Mouse (Mus musculus) layer of hippocampus, postnatal 36 days (tissue): ENCODE measurements around the gene Scn4b. TPM values are rescaled to one million over a fixed set of nuclear protein-coding genes. Genes with fewer than 3 reads are reported as not detected.

Experiments
- DNase-seq, 2 experiments: peaks; one replicate each; pipeline ENCODE4 v3.0.0; 2022
- total RNA-seq, 2 experiments: library from RNA; stranded (reverse); gene quantifications; 2 replicates each; pipeline ENCODE4 v1.2.3; 2021

Gene Scn4b
- total RNA-seq: 10 to 100 TPM; 11.1 to 14.2 TPM

DNA sequence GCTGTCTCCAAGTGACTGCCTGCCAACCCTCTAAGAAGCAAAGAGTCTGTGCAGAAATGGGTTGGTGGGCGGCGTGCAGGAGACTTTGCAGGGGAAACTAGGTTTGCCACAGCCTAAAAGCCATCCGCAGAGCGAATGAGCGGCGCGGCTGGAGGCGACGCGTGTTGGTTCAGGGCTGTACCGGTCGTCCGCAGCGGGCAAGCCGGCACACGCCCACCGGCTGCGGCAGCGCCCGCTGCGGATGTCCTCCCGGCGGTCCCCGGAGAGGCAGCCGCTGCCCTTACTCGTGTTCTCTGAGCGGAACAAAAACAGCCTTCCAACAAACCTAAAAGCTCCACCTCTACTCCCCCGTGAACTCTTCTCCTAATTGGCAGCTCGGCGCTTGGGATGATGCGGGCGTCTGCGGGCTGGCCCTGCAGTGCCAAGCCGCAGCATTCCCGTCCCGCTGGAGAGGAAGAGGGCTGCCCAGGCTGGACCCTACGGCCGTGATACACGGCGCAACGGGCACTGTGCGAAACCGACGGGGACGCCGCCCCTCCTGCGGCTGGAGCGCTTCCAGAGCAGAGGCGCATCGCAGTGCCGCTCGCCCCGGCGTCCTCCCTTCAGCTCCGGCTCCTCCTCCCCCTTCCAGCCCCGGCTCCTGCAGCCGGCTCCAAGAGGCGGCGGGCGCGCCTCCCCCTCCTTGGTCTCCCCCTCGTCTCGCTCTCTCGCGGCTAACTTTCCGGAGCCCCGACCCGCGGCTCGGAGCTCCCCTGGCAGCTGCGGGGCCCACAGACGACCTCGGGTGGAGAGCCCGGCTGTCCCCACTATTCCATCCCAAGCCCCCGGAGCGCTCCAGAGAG is at the start of gene Scn4b:
Gene Scn4b (plus strand): TSS at position 205 of the 842 bp plus-strand sequence.
- peak in 1 of 2 experiments; percentile 40 for DNase-seq

- no peak for DNase-seq
These were observed 47.4 kb upstream of the Scn4b start for GRCm38 (mm10) chr9:45090811-45091210.

DNA sequence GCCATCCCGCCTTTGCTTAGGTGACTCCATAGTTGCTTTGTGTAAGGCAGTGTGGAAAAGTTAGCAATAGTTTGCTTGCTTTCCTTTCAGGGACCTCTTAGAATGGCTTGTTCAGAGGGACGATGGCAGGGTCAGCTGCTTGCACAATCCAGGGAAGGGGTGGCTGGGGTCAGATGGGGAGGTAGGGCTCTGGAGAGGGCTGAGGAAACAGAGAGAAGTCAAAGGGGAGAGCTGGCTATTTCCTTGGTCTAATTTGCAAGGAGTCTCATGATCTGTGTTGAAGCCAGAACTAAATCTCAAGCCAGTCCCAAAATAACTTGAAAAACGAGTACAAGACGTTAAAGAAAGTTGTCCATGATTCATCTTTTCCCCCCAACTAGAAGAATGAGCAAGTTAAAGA is 45.6 kb upstream of the Scn4b start:
- DNase-seq: no peak

DNA sequence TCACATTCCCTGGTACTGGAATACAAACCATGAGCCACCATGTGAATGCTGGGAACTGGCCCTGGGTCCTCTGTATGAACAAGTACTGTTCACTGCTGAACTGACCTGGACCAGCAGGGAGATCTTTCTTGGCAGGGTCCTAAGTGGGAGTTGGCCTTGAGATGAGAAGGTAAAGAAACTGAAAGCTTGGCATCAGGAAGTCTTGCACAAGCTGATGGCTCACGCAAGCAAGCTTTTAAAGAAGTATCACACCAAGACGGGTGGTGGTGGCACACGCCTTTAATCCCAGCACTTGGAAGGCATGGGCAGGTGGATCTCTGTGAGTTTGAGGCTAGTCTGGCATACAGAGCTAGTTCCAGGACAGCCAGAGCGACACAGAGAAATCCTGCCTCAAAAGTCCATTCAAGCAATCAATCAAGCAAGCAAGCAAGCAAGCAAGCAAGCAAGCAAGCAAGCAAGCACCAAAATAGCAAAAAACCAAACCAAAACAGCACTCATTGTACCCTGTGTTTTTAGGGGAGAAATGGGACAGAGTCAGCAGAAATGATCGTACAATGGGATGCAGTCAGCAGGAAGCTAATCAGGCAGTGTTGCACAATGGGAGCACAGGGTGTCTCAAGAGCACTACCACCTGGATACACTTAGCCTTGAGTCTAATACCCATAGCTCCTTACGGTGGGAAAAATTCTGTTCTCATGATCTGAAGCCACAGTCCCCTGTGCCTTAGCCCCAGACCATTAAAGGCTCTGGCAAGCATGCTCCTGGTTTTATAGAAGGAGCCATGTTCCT is 42.9 kb upstream of the Scn4b start:
- DNase-seq: no peak

DNA sequence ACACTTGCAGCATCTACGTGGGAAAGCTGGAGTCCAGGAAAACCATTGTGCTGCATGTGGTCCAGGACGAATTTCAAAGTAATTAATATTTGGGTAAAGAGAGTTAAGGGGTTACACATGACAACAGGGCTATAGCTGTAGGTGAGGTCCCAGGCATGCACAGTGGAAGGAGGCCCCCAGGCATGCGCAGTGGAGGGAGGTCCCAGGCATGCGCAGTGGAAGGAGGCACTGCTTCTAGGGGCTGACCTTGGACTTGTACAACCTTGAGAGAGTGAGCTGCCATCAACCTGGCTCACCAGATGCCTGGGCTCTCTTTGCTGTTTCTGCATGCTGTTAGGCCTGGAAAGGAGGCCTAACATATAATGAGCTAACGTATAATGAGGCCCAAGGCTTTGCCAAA is 40.3 kb upstream of the Scn4b start:
- DNase-seq: no peak

DNA sequence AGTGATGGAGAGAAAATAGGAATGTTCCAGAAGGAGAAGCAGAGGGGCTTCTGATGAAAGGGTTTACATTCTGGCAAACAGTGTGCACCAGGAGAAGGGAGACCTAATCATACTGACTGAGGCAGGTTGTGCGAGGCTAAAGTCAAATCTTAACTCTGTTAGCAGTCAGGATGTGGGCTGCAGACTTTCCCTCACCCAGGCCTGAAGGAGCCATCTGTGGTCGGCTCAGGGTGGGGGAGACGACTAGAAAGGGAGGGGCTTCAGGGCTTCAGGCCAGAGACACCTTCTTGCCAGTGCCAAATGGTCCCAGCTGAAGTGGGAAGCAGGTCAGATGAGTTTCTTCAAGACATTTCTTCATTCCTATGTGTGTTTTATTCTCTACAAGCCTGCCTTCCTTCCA is 39.8 kb upstream of the Scn4b start:
- DNase-seq: no peak

DNA sequence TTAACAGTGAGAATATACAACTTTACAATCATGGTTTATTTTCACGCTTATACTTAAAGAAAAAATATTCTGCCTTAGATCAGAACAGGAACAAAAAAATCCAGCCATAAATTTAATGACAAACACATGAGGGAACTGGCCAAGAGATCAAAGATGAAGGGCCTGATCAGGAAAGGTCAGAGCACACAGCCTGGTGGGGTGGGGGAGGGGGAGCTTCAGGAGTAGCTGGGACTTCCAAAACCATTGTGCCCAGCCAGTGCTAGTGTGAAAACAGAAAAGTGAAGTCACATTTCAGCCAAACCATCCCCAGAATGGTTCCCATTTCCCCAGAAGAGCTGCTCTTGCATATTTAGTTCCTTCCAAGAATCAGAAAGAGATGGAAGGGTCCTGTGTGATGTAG is 35.7 kb upstream of the Scn4b start:
- DNase-seq: no peak

DNA sequence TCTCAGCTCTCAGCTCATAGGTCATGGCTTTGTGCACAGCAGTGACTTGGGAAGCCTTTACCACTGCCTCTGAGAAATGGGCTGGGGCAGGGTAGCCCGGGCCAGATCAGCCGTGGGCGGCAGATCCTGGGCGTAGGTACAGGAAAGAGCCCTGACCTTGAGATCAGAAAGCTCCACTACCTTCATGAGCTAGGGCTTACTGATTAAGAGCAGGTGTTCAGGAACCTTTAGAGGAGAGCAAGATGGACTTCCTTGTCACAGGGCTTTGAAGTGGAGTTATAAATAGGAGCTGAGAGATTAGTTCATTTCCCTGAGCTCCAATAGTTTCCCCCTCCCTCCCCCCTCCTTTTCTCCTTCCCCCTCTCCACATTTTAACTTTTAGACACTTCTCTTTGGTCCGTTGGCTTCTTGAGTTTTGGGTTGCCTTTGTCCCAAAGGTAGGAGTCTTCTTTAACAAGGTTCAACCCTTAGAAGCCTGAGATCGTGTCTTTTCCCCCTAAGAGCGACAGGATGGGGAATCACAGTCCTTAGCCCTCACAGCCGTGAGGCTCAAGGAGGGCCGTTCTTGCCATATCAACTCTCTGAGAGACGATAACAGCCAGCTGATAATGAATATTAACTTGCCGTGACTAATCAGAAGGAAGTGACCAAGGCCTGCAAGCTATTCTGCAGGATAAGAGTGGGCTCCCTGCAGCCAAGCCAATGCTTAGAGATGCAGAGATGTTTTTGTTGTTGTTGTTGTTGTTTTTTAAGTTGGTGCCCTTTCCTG is 34.8 kb upstream of the Scn4b start:
- DNase-seq: no peak

- DNase-seq: no peak
These were observed 32.4 kb upstream of the Scn4b start for GRCm38 (mm10) chr9:45105596-45106374.

DNA sequence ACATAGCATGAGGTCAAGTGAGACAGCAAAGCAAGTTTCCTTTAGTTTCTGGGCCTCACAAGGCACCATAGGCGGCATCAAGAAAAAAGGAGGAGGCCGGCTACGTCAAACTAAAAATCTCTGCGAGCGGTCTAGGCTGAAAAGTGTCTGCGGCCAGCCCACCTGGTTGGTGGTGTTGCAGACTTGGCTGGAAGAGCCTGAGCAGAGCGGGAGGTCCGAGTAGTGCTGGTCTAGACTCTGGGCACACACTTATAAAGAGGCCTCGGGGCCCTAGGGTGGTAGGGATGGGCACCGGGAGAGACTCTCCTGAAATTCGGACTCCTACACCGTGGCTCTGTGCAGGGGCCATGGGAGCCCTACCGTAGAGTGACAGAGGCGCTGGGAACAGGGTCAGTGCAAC is 22.5 kb upstream of the Scn4b start:
- peak; percentile 54 to 58 for DNase-seq

DNA sequence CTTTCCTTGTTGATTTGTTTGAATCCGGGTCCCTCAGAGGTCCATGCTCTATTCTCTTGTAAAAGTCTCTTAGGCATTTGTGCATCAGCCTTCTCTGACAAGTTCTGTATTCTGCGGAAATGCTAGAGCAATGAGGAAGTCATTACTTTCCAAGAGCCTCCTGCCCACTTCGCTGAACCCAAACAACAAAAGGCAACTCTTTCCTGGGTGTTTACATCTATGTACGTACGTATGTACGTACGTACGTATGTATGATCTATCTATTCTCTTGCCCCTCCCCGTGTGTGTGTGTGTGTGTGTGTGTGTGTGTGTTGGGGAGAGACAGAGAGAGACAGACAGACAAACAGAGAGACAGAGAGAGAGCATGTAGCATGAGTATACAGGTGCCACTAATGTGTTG is 21.4 kb upstream of the Scn4b start:
- DNase-seq: no peak

DNA sequence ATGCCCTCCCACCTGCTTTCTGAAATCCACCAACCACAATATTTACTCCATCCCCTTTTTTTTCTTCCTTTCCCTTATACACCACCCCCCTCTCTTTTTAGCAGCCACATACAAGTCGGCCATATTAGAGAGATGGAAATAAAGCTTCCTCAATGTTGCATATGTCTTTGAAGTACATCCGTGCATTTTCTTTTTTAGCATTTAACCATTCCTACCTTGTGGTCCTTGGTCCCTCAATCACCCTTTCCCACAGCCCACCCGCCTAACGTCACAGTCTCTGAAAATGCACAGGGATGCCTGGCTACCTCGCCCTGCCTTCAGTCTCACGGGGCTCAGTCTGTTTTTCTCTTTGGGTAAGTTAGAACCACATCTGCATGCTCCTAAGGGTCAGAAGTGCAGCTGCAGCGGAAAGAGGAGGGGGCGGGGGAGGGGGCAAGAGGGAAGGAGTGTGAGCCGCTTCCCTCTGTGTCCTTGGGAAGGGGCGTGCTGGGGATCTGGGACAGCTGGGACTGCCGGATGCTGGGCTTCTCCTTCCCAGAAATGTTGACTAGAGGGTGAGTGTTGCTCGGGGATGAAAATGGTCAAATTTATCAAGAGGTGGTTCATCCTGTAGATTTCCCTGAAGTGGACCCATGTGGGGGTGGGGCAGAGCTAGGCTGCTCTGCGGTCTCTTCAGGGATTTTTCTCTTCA is 20.3 kb upstream of the Scn4b start, which contains the start of gene Scn2b:
Gene Scn2b (plus strand): TSS at position 42 of the 691 bp plus-strand sequence.
- peak in 1 of 2 experiments; percentile 26 for DNase-seq

DNA sequence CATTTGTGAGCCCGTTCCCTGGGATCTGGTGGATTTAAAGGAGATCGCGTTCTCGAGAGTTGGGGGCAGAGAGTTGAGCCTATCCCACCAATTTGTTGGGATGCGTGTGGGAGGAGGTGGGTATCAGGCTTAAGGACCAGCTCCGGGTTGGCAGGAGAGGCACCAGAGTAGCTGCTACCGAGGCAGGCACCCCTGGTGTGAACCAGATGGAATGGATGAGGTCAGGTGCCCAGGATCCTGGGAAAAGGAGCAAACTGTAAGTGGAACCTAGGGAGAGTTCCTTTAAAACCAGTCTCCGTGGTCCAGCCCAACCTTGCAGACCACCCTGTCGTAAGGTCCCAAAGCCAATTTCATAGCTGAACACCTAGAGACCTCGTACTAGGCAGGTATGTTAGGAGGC is 19.6 kb upstream of the Scn4b start:
- no peak for DNase-seq

- no peak for DNase-seq
These were observed 18.8 kb upstream of the Scn4b start for GRCm38 (mm10) chr9:45119316-45119953.

DNA sequence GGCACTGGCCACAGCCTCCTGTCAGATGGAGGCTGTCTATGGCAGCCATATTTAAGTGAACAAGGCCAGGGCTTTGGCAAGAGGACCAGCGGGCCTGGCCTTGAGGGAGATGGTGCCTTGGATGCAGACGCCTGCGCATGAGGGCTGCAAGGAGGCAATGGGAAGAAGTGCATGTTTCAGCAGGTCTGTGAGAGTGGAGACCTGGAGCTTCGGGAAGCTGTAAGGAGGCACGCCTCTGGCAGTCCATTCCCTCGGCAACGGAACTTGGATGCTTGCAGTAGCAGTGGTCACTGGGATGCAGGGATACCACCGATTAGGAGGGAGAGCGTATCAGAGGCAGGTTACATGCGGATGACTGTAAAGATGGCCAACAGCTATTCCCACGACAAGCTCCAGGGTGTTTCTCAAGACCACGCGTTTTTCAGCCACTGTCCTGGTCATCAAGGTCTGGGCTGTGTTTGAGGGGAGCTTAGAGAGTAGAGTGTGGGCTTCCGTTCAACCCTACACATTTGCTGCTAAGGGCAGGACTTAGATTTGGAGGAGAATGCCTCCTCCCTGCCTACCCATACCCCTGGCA is 18.2 kb upstream of the Scn4b start:
- no peak for DNase-seq

GRCm38 (mm10) chr9:45120567-45120966 is 17.6 kb upstream of the Scn4b start:
- DNase-seq: no peak

DNA sequence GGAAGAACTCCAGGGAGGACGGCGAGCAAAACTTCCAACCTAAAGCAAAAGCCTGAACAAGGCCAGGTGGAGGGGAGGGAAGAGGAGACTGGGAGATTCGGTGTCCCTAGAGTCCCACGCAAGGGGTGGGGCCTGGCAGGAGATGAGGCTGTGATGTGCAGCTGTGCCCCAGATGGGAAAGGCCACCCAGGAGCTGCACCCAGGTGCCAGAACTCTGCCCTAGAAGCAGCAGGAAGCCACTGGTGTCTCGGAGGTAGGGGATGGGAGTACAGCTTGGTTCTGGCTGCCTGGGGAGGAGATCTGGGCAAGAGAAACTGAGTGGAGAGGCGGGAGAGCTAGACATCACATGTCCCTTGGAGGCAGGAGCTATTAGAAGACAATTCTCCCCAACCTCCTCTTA is 17.2 kb upstream of the Scn4b start:
- no peak for DNase-seq

- peak; percentile 73 to 74 for DNase-seq
These were observed 16.4 kb upstream of the Scn4b start for GRCm38 (mm10) chr9:45121769-45122168.

- peak; percentile 67 to 70 for DNase-seq
These were observed 15.9 kb upstream of the Scn4b start for GRCm38 (mm10) chr9:45122209-45122761.

DNA sequence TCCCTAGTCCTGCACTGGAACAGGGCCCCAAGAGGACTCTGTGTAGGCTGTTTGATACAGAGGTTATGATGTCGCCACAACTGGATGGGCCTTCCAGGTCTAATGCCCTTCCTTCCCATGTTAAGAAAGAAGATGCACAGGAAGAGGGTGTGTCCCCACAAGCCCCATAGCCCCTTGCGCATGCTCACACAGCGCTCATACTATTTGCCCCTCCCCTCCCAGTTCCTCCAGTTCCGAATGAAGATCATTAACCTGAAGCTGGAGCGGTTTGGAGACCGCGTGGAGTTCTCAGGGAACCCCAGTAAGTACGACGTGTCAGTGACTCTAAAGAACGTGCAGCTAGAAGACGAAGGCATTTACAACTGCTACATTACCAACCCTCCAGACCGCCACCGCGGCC is 13.0 kb upstream of the Scn4b start:
- no peak for DNase-seq
